Mouse (Mus musculus): ENCODE results near the gene Rasa3. TPM values are rescaled to one million over a fixed set of nuclear protein-coding genes. Genes with fewer than 3 reads are reported as not detected.

Gene Rasa3
- 24.1 and 36.8 TPM in 2 replicates for total RNA-seq (2015)
- 49.3 and 51.3 TPM in 2 replicates for total RNA-seq (2017)

DNA sequence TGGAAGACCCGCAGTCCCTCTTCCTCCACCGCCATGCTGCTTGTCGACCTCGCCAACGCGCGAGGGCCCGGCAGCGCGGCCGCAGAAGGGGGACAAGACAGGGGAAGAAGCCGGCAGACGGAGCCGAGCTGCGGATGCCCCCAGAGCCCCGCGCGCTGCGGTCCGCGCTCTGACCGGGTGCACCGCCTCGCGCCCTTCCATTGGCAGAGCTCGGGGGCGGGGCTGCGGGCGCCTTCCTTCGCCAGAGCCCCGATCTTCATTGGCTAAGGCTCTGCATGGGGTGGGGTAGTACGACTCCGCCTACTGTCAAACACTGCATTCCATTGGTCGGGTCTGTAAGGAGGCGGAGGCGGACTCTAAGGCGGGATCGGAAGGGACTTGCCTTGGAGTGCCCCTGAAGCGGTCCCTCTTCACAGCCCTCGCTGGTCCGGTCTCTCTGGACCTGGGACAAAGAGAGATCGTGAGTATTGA lies at the start of gene Rasa3:
Gene Rasa3, minus strand, starts transcription at position 191 of the 471 bp plus-strand sequence.
- ATAC-seq (replicated peaks; ENCODE audit: poor library complexity): peak; percentile 74

DNA sequence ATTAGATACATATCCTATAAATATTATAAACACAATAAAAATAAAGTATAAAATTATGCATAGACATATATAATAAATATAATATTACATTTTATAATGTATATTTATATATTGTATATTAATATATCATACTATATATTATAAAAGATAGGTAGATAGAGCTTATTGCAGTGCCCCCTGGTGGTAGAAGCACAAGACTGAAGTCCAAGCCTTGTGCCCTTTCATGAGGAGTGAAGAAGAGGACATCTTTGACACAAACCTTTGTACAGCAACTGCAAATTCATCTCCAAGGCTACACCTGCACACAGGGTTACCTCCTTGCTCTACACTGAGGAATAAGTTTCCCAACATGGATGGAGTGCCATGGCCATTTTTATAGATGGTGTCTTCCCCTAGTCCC lies 48.3 kb upstream of the Rasa3 start:
- ATAC-seq (replicated peaks; ENCODE audit: poor library complexity): peak; percentile 69; the same call in 1 of the 2 replicates

DNA sequence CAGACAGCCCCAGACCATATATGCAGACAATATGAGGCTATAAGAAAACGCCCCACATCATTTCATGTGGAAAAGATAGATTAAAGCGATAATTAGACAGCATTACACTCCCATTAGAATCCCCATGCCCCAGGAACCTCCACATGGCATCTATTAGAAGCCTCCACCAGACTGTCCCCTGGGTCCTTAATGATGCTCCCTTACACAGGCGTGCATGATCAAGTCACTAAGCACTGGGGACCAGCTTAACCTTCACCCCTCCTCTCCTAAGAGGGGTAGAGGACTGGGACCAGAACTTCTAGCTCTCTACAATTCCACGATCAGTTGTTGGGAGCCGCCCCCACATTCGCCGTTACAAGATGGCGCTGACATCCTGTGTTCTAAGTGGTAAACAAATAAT lies 41.6 kb upstream of the Rasa3 start:
- ATAC-seq (replicated peaks; ENCODE audit: poor library complexity): no peak

DNA sequence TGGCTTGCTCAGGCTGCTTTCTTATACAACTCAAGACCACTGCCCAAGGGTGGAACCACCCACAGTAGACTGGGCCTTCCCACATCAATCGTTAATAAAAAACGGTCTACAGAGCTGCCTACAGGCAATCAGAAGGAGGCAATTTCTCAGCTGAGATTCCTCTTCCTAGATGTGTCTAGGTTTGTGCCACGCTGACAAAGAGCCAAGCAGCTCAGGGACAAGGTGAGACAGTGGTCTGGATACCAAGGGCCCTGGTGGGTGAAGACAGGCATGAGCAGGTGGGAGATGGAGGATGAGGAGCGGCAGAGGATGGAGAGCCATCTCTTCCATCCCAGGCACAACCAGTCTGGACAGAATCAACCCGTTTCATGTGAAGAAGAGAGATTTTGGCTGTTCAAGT lies 31.1 kb upstream of the Rasa3 start:
- ATAC-seq (replicated peaks; ENCODE audit: poor library complexity): no peak

DNA sequence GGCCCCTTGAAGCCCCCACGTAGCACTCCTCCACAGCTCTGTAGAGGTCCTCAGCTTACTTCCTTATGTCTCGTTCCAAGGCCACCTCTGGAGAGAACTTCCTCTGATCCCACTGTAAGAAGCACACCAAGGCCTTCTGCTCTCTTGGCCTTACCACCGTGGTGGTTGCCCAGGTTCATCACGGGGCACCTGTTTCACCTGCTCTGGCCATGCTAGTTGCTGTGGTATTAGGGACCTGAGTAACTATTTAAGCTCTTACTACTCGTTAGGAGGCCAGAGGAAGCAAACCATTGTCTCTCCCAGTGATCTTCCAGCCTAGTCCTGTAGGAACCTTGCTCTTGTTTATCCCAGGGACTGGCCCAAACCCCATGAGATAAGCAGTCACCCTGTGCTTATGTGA lies 29.5 kb upstream of the Rasa3 start:
- ATAC-seq (replicated peaks; ENCODE audit: poor library complexity): no peak

DNA sequence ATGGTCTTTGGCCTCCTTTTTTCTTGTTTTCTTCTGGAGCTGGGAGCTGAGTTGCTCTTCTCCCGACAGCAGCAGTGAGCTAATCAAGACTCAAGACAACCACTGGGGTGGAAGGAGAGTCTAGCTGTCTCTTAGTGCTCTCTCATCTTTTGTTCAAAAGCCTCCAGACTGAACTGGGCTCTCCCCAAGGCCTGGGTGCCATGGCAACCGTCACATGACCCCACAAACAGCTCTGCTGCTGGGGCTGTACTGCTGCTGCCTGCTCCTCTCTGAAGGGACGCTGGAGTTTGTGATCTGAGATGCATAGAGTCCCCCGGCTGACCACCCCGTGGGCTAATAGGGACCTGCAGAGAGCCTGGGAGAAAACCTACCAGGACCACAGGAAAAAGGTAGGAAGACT lies 28.3 kb upstream of the Rasa3 start, which contains the start of gene Cfap97d2:
Gene Cfap97d2, plus strand, starts transcription at position 222 of the 400 bp plus-strand sequence.
- ATAC-seq (replicated peaks; ENCODE audit: poor library complexity): no peak

DNA sequence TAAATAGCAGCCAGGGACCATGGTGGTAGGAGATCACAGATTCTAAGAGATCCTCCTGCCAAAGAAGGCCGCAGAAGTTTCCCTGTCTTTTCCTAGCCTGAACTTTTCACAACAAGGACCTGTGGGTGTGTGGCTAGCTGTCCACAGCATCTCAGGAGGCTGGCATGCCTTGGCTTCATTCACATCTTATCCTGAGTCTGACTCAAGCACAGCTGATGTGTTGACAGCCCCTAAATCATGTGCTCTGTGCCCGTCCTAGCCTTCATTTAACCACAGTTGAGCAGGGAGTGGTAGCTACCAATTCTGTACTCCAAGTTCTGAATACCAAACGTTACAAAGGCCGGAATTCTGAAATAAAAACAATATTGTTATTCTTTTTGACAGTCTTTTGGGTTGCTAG lies 26.9 kb upstream of the Rasa3 start:
- no peak for ATAC-seq (replicated peaks; ENCODE audit: poor library complexity)

DNA sequence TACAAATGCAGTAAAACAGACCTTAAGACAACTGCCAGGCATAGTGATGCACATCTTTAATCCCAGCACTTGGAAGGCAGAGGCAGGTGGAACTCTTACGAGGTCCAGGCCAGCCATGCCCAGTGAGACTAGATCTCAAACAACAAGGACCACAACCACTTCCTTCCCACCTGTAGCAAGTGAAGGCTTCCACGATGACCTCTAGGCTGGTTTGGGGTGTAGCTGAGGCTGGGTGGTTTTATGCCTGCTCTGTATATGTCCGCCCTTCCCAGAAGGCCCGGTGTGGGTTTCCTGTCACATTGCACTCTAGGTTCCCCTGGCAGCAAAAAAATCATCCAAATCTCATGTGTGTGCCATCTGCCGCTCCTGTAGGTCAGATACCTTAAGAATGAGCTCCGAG lies 26.4 kb upstream of the Rasa3 start:
- no peak for ATAC-seq (replicated peaks; ENCODE audit: poor library complexity)

DNA sequence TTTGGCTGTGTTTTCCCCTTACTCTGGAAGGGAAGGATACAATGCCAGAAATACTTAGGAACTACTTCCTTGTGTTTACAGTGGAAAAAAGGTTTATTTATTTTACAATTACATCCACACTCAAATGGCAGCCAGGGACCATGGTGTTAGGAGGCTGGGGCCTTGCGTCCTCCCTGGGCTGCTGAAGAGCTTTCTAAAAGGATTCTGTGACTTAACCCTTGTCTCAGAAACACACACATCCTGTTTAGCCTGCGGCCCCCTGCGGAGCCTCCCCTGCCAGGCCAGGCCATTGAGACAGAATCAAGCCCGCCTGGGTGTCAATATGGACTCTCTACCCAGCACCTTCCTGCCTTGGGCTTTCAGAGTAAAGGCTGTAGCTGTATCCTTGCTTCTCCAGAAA lies 25.4 kb upstream of the Rasa3 start:
- 0 out of 2 replicates have a peak, but pooled peaks have one; percentile 26 for ATAC-seq (replicated peaks; ENCODE audit: poor library complexity)

DNA sequence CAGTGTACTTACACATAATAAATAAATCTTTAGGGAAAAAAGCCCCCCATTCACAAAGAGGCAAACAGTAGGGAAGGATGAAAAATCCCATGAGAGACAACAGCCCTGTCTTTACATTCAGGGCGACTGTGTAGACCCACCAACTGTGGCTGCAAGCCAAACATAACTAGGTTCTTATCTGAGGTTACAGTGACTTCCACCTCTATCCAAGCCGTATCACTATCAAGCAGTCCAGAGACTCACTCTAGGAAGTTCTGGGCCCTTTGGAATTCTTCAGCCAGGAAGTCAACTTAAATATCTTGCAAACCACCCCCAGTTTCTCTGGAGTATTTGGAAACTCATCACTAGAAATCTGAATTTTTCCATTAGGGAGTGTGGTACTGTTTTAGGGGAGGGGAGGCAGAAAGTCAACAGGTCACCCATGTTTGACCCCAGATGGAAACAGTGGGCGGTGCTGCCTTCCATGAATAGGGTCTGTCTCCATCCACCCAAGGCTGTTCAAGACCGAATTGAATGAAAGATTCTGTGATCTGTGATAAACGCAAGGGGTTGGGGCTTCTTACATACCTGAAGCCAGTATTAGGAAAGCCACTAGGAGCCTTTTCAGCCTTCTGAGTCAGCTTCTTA lies 22.0 kb upstream of the Rasa3 start:
- peak; percentile 59 for ATAC-seq (replicated peaks; ENCODE audit: poor library complexity)

DNA sequence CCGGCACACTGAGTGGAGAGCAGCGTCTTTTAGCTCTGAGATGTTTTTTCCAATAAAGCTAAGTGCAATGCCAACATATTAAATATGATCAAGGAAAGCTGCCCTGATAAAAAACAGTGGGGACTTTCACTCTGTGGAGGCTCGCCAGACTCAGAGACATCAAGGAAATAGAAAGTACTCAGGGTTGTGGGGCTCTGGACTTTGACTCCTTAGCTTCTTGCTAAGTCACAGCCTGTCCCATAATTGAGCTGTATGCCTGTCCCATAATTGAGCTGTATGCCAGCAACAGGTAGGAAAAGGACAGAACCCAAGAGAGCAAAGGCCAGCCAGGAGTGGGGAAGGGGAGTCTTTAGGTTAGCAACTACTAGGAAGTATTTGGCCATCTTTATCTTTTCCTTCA lies 20.9 kb upstream of the Rasa3 start:
- no peak for ATAC-seq (replicated peaks; ENCODE audit: poor library complexity)

DNA sequence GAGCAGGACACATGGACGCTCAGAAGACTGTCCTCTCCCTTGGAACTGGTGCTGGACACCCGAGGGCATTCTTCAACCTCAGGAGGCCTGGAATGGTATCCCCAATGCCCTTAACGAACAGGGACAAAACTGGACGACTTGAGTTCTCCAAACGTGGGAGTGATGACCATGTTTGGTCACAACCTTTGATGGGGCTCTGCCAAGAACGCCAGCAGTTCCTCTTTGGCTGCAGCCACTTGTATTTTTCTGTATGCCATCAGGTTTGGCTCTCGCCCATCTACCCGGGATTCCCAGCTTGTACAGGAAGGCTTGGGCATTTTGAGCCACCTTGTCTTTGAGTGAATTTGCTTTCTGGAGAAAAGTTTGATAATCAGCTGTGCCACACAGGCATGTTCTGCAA lies 20.3 kb upstream of the Rasa3 start:
- ATAC-seq (replicated peaks; ENCODE audit: poor library complexity): peak; percentile 45; the same call in 1 of the 2 replicates

DNA sequence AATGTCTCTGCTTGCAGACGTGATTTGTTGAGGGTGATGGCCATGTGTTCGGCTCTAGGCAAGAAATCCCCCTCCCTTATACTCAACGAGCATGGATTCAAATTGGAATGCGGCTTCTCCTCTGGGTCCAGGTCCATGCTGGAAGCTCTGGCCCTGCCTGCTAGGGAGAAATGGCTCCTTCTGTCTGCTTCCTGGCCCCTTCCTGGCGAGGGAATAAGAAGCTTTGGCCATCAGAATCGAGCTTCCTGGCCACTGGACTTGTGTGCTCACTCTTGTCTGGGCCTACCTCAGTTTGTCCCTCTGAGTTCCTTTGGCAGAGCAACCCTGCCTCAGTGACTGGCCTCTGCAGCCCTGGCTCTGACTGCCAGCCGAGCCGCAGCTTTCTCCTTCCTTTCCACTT lies 19.8 kb upstream of the Rasa3 start:
- no peak for ATAC-seq (replicated peaks; ENCODE audit: poor library complexity)

DNA sequence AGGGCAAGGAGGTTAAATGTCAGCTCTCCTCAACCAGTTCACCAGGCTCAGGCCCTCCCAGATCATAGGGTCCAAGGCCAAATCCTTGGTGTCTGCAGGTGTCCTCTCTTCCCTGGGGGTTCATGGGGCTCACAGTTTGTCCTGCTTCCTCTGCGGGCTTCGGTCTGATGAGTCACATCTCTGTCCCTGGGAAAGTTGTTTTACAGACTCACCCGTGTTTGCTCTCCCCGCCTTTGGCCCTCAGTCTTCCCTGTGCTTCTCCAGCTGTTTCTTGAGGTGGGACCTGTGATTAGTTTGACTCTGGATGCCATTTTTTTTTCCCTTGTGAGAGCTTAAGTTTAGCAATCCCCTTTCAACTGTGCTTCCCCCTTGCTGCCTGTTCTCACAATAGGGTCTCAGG lies 18.8 kb upstream of the Rasa3 start:
- no peak for ATAC-seq (replicated peaks; ENCODE audit: poor library complexity)

DNA sequence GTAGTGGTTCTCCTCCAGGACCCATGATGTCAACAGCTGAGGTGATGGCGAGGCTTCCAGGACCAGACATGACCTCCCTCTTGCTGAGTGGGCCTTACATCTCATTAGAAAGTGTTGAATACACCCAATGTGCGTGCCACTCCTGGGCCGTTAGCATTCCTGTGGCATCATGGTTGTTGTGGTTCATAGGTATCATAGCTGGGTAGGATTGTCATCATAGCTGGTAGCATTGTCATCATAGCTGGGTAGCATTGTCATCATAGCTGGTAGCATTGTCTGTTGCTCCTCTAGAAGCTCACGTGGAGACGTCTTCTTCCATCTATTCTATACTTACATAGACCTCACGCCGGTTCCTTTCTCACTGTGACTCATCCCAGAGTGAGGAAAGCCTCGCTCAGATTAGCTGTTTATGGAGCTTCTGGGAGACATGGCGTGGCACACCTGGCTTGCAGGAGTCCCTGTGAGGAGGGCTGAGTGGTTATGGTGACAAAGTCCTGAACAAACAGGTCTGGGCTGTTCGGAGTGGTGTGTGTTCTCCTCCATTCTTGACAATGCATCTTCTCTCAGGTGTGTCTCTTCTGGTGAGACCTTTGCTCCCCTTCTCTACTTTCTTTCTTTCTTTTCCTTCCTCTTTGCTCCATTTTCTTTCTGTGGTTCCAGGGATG lies 17.9 kb upstream of the Rasa3 start:
- ATAC-seq (replicated peaks; ENCODE audit: poor library complexity): no peak

DNA sequence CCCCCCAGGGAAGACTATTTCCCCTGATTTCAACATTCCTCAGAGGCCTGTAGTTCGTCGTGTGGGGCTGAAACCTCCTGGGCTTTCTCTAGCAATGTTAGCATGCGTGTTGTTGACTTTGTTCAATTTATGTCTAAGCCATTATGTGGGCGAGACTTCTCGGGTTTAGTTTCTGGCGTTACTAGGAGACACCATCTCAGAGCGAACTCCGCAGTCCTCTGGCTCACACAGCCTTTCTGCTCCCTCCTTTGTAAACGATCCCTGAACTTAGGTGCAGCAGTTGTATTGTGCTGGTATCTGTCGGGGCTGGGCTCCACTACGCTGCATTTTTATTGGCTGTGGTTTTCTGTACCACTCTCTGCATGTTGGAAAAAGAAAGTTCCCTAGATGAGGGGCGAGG lies 17.3 kb upstream of the Rasa3 start:
- no peak for ATAC-seq (replicated peaks; ENCODE audit: poor library complexity)

DNA sequence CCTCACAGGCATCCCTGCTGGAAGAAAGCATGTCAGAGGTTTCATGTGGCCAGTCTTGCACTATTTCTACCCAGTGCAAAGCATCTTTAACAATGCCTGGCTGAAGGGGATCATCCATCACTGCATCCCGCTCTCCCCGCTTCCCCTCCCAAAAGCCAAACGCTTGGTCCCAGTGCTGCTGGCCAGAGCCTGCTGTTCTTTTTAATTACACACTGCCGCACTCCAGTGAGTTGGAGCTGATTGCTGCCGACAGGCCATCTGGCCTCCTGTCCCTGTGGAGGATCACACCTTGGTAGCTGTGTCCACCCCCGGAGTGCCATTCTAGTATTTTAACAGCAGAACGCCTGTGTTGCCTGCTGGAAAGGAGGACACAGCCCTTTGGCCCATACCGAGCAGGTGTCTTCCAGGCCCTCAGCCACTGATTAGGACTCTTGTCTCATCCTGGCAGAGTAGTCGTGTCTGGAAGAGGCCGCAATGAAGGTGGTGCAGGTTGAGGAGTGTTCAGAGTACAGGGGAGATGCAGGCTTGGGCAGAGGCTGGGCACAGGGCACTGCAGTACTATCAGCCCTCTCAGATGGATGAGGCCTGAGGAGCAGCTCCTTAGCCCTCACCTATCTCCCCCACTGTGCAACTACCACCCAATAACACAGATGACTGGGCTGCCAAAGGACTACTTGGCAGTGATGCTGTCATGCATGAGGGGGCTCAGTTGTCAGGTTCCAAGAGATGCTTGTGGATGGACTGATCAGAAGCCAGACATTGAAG lies 15.1 kb upstream of the Rasa3 start:
- no peak for ATAC-seq (replicated peaks; ENCODE audit: poor library complexity)

DNA sequence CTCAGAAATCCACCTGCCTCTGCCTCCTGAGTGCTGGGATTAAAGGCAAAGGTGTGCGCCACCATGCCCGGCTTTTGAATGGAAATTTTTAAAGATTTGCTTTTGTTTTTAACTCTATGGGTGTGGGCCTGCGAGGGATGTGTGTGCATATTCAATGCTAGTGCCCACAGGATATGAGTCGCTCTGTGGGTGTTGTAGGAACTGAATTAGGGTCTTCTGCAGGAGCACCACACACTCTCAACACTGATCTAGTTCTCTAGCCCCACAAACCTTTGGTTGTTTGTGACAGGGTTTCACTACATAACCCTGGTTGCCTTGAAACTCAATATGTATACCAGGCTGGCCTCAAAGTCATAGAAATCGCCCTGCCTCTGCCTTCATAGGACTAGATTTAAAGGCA lies 11.9 kb upstream of the Rasa3 start:
- ATAC-seq (replicated peaks; ENCODE audit: poor library complexity): no peak

DNA sequence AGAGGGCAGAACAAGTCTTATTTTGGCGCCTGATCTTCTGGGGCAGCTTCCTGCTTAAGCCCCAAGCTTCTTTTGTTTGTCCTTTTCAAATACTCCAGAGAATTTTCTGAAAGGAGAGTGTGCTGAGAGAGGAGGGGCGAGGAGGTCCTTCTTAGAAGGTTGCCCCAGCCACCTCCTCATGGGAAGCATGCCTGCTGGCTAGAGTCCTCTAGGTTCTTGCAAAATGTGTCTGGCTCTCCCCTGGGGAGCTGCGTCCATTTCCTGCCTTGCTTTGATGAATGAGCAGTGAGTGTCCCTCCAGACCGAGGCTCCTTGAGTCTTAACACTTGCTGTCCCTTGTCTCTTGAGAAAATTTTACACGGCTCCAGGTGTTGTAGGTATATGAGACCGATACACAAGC lies 11.1 kb upstream of the Rasa3 start:
- ATAC-seq (replicated peaks; ENCODE audit: poor library complexity): no peak

DNA sequence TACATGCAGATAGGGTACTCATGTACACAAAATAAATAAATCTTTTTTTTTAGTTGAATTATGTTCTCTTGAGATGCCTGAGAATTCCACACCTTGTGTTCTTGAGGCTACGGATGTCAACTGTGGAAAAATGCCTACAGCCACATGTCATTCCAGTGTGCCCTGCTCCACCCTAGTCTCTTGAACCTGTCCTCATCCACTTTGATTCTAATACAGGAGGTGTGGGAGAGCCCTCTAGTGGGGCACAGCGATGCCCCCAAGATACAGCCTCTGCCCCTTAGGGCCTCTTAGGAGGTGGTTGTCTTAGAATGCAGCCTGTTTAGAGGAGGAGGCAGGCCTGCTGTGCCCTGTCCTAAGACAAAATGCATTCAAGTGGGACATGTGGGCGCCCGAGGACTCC lies 10.5 kb upstream of the Rasa3 start:
- ATAC-seq (replicated peaks; ENCODE audit: poor library complexity): no peak

DNA sequence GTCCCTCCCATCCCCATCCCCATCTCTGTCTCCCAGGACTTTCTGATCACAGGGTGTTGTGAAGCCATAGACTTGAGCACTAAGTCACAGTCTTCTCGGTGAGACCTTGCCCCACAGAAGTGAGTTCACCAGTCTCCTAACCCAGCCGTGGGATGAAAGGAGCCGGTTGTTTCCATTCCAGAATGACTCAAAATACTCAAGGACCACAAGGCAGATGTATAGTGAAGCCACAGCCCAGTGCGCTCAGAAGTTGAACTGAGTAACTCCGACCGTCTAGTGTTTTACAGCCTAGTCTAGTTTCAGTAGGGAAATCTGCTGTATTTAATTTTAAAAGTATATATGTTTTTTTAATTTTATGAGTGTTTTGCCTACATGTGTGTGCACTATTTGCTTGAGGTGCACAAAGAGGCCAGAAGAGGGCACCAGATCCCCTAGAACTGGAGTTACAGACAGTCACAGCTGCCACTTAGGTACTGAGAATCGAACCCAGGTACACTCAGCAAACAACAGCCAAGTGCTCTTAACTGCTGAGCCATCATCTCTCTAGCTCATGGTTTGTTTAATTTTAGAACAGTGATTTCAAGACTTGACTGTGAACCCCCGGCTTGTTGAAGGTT lies 9.8 kb upstream of the Rasa3 start:
- no peak for ATAC-seq (replicated peaks; ENCODE audit: poor library complexity)

All from megakaryocyte progenitor cell, adult 5-6 weeks (primary cell).